Mouse (Mus musculus) fat pad, adult 2 months (tissue): ENCODE results near the gene S100b.

ENCODE experiments used
- DNase-seq: peaks from one replicate; pipeline ENCODE4 v3.0.0-alpha.2; 2011; ENCODE audit warnings: low read depth, low spot score; ENCODE audit errors: extremely low read depth

The S100b gene

GRCm38 (mm10) chr10:76253536-76253935 lies at the start of gene S100b:
Gene S100b, plus strand, starts transcription at chr10:76253853.
- no peak for DNase-seq

GRCm38 (mm10) chr10:76207262-76207796 lies 46.3 kb upstream of the S100b start:
- DNase-seq: no peak

- DNase-seq: no peak
Measured at GRCm38 (mm10) chr10:76209241-76209640, 44.4 kb upstream of the S100b start.

GRCm38 (mm10) chr10:76210806-76211205 lies 42.8 kb upstream of the S100b start:
- DNase-seq: no peak

- DNase-seq: no peak
Measured at GRCm38 (mm10) chr10:76212121-76212520, 41.5 kb upstream of the S100b start.

- no peak for DNase-seq
Measured at GRCm38 (mm10) chr10:76214161-76214560, 39.5 kb upstream of the S100b start.

- no peak for DNase-seq
Measured at GRCm38 (mm10) chr10:76217056-76217455, 36.6 kb upstream of the S100b start.

- no peak for DNase-seq
Measured at GRCm38 (mm10) chr10:76218240-76218639, 35.4 kb upstream of the S100b start.

- DNase-seq: no peak
Measured at GRCm38 (mm10) chr10:76225944-76226343, 27.7 kb upstream of the S100b start.

- no peak for DNase-seq
Measured at GRCm38 (mm10) chr10:76229627-76230026, 24.0 kb upstream of the S100b start.

- DNase-seq: peak; percentile 46
Measured at GRCm38 (mm10) chr10:76237341-76238225, 16.1 kb upstream of the S100b start, which contains the start of gene Prmt2. Gene Prmt2, minus strand, starts transcription at chr10:76237865.

GRCm38 (mm10) chr10:76239401-76239800 lies 14.3 kb upstream of the S100b start:
- DNase-seq: no peak

- no peak for DNase-seq
Measured at GRCm38 (mm10) chr10:76245106-76245505, 8.5 kb upstream of the S100b start.

GRCm38 (mm10) chr10:76246601-76247000 lies 7.1 kb upstream of the S100b start:
- no peak for DNase-seq

GRCm38 (mm10) chr10:76247960-76248646 lies 5.5 kb upstream of the S100b start:
- no peak for DNase-seq

- DNase-seq: no peak
Measured at GRCm38 (mm10) chr10:76248647-76248968, 5.0 kb upstream of the S100b start.

- no peak for DNase-seq
Measured at GRCm38 (mm10) chr10:76250870-76251269, 2.8 kb upstream of the S100b start.

GRCm38 (mm10) chr10:76253079-76253478 lies 574 bp upstream of the S100b start:
- DNase-seq: no peak

GRCm38 (mm10) chr10:76255617-76256016 lies 2.0 kb downstream of the S100b start:
- no peak for DNase-seq

GRCm38 (mm10) chr10:76257231-76257630 lies 3.6 kb downstream of the S100b start:
- DNase-seq: no peak

- DNase-seq: no peak
Measured at GRCm38 (mm10) chr10:76257719-76258390, 4.2 kb downstream of the S100b start.
